Mouse (Mus musculus): ENCODE measurements around the gene Coil.
"Not testable (repeated sequence)": the region's sequence is repeated elsewhere in the genome, so short reads cannot be mapped to it uniquely, and the experiment has no call there.

- not testable (repeated sequence) for TF ChIP-seq CTCF (IDR thresholded peaks at IDR 0.05; ENCODE audit: control insufficient read depth, insufficient read depth, insufficient read length); USF1 (IDR thresholded peaks at IDR 0.05; ENCODE audit: low read depth); CEBPB (IDR thresholded peaks at IDR 0.05; ENCODE audit: low read depth)
Observed at GRCm38 (mm10) chr11:88997343-88997742, 27.3 kb downstream of the Coil start.
